In genomic region chr17:13759853-13760627, GRCm38 (mm10) we compare ENCODE assay signal across 8 mouse cellular contexts. TPM values are rescaled to one million over a fixed set of nuclear protein-coding genes. Genes with fewer than 3 reads are reported as not detected.
DNase-seq lines count a peak whose midpoint lies in the region; ATAC-seq and TF ChIP-seq lines count a peak whose summit lies in the region.

TSS of gene Afdn (plus strand) at chr17:13760539.

- intact Hi-C loops in heart, adult 2 months (cut with DNase I), result loop anchor here (1.0 to 2.0 kb wide), 2 partner anchors 59 to 77 kb away; no protein-coding TSS in a partner anchor

- DNase-seq in layer of hippocampus, adult 11-12 months (ENCODE audit: low spot score), result peak; percentile 82
- DNase-seq in layer of hippocampus, adult 9-10 months (ENCODE audit: low spot score), result no peak
- peak; percentile 89 for DNase-seq in embryo, embryonic 9.5 days (ENCODE audit: extremely low spot score)
- peak; percentile 87 to 91 for DNase-seq in heart, adult 2 months
- peak; percentile 93 for DNase-seq in kidney, adult 2 months
- DNase-seq in midbrain, embryonic 14.5 days, result peak; percentile 96
- peak; percentile 29 for DNase-seq in splenic B cell, adult 2 months (ENCODE audit: low read depth, low spot score)

- peaks cover 3% of the 10 kb centered on the region; the same call in 1 of the 2 replicates for H3K79me2 ChIP-seq in heart, adult 2 months (replicated peaks; ENCODE audit: control insufficient read depth, insufficient read depth, low read length)

- peaks cover 2% of the 10 kb centered on the region for H3K36me3 ChIP-seq in heart, adult 2 months (ENCODE audit: control insufficient read depth, insufficient read depth, low read length)
- H3K36me3 ChIP-seq in kidney, adult 2 months (ENCODE audit: control insufficient read depth, insufficient read depth, low read length), result no peaks in the 10 kb centered on the region
- no peaks in the 10 kb centered on the region for H3K36me3 ChIP-seq in limb, embryonic 13.5 days
- H3K36me3 ChIP-seq in midbrain, embryonic 14.5 days (ENCODE audit: control insufficient read depth, insufficient read depth, low read length), result no peaks in the 10 kb centered on the region
- H3K36me3 ChIP-seq in splenic B cell, adult 2 months (ENCODE audit: control insufficient read depth, insufficient read depth, low read length, poor library complexity, severe bottlenecking), result no peaks in the 10 kb centered on the region

- peak within 1 kb of the TSS; percentile 100 for H3K4me2 ChIP-seq in limb, embryonic 13.5 days (replicated peaks)
- H3K4me2 ChIP-seq in midbrain, embryonic 14.5 days (ENCODE audit: low read length), result peak within 1 kb of the TSS; percentile 78

- TF ChIP-seq EP300 in heart, adult 2 months (IDR thresholded peaks at IDR 0.05; ENCODE audit: insufficient read depth, low read depth, low read length), result no peak

- H3K27ac ChIP-seq in heart, adult 2 months, result peak within 1 kb of the TSS; percentile 93
- H3K27ac ChIP-seq in kidney, adult 2 months (ENCODE audit: insufficient read depth, low read depth, low read length), result peak within 1 kb of the TSS; percentile 76
- peak within 1 kb of the TSS; percentile 65; the same call in 1 of the 2 replicates for H3K27ac ChIP-seq in limb, embryonic 13.5 days
- peak within 1 kb of the TSS; percentile 99 for H3K27ac ChIP-seq in midbrain, embryonic 14.5 days (replicated peaks; ENCODE audit: low read depth, low read length)

- peak within 1 kb of the TSS; percentile 88 for H3K9ac ChIP-seq in heart, adult 2 months (ENCODE audit: low read depth, low read length)
- peak within 1 kb of the TSS; percentile 83 for H3K9ac ChIP-seq in limb, embryonic 13.5 days
- H3K9ac ChIP-seq in midbrain, embryonic 14.5 days (replicated peaks; ENCODE audit: low read length), result peak within 1 kb of the TSS; percentile 98

- 20% methylated on average over 108 of the region's 108 CpGs for WGBS in heart, adult 2 months
- whole genome bisulfite sequencing in kidney, adult 2 months, result 6% methylated on average over 108 of the region's 108 CpGs
- 0% methylated on average over 73 of the region's 108 CpGs for WGBS in limb, embryonic 13.5 days
- under 1% methylated on average over 87 of the region's 108 CpGs for WGBS in midbrain, embryonic 14.5 days

- no peaks in the 10 kb centered on the region for H3K27me3 ChIP-seq in heart, adult 2 months (ENCODE audit: control insufficient read depth, insufficient read depth, low read length)
- no peaks in the 10 kb centered on the region for H3K27me3 ChIP-seq in kidney, adult 2 months (replicated peaks; ENCODE audit: control insufficient read depth, insufficient read depth, low read length)
- H3K27me3 ChIP-seq in limb, embryonic 13.5 days, result no peaks in the 10 kb centered on the region
- H3K27me3 ChIP-seq in midbrain, embryonic 14.5 days (ENCODE audit: control insufficient read depth, insufficient read depth, low read length), result no peaks in the 10 kb centered on the region
- peaks cover 2% of the 10 kb centered on the region for H3K27me3 ChIP-seq in splenic B cell, adult 2 months (ENCODE audit: control insufficient read depth, insufficient read depth, low read length, poor library complexity, severe bottlenecking)

- peak within 1 kb of the TSS; percentile 72 for H3K4me3 ChIP-seq in heart, adult 2 months
- peak within 1 kb of the TSS; percentile 80 for H3K4me3 ChIP-seq in kidney, adult 2 months (ENCODE audit: insufficient read depth, low read depth, low read length)
- peak within 1 kb of the TSS; percentile 89 for H3K4me3 ChIP-seq in limb, embryonic 13.5 days
- peak within 1 kb of the TSS; percentile 98 for H3K4me3 ChIP-seq in midbrain, embryonic 14.5 days (replicated peaks; ENCODE audit: low read depth, low read length)

- ATAC-seq in limb, embryonic 13.5 days (ENCODE audit: low FRiP score, low read depth), result peak; percentile 92
- peak; percentile 92 for ATAC-seq in midbrain, embryonic 14.5 days (ENCODE audit: low FRiP score, low TSS enrichment)

- peaks cover 2% of the 10 kb centered on the region; the same call in 1 of the 2 replicates for H3K4me1 ChIP-seq in heart, adult 2 months (ENCODE audit: control insufficient read depth, insufficient read depth, low read length)
- H3K4me1 ChIP-seq in kidney, adult 2 months (ENCODE audit: control insufficient read depth, insufficient read depth, low read length), result peaks cover 13% of the 10 kb centered on the region
- H3K4me1 ChIP-seq in limb, embryonic 13.5 days, result peaks cover 4% of the 10 kb centered on the region
- H3K4me1 ChIP-seq in midbrain, embryonic 14.5 days (ENCODE audit: control insufficient read depth, insufficient read depth, low read length), result peaks cover 24% of the 10 kb centered on the region

- no peak for TF ChIP-seq CTCF in heart, adult 2 months (IDR thresholded peaks at IDR 0.05)
- TF ChIP-seq CTCF in kidney, adult 2 months (conservative IDR thresholded peaks at IDR 0.05; ENCODE audit: insufficient read depth, insufficient read length, low read depth, low read length), result no peak

- H3K9me3 ChIP-seq in limb, embryonic 13.5 days, result no peaks in the 10 kb centered on the region
- no peaks in the 10 kb centered on the region for H3K9me3 ChIP-seq in midbrain, embryonic 14.5 days (ENCODE audit: control insufficient read depth, low read length)

- peak; percentile 57; the same call in 1 of the 2 replicates for TF ChIP-seq POLR2A in heart, adult 2 months (IDR thresholded peaks at IDR 0.05; ENCODE audit: insufficient read depth, low read depth, low read length)
- peak; percentile 17 for TF ChIP-seq POLR2A in kidney, adult 2 months (IDR thresholded peaks at IDR 0.05; ENCODE audit: low read depth, low read length)

RNA-seq across cellular contexts. Expression of gene Afdn, which starts in this region (rescaled TPM):
- total RNA-seq in heart, adult 2 months (2021), result 10 to 100 TPM; 60.7 to 90.9 TPM
- 36.9 and 69.6 TPM in 2 replicates for polyA plus RNA-seq in heart, adult 2 months (2012; rRNA removed)
- 35.1 and 42.3 TPM in 2 replicates for polyA plus RNA-seq in kidney, adult 2 months (2012; rRNA removed)
- 56.5 and 60.2 TPM in 2 replicates for polyA plus RNA-seq in limb, embryonic 13.5 days (2015; fragmentation: Nextera tagmentation; extraction: Ambion mirVana)
- 171 and 190 TPM in 2 replicates for polyA plus RNA-seq in midbrain, embryonic 14.5 days (2014; fragmentation: Nextera tagmentation; extraction: Ambion mirVana)
